Mouse (Mus musculus): ENCODE data around the gene Ifnlr1.

DNA sequence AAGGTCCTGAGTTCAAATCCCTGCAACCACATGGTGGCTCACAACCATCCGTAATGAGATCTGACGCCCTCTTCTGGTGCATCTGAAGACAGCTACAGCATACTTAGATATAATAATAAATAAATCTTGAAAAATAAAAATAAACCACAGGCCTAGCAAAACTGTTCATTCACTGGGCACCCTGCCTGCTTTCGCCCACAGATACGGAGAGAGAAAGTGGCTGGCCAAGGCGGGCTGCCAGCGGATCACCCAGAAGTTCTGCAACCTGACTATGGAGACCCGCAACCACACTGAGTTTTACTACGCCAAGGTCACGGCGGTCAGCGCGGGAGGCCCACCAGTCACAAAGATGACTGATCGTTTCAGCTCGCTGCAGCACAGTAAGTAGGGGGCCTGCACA lies 47.8 kb downstream of the Ifnlr1 start:
- TF ChIP-seq CTCF (conservative IDR thresholded peaks at IDR 0.05; ENCODE audit: low read length) (no peak), POU5F1 (IDR thresholded peaks at IDR 0.05; ENCODE audit: borderline replicate concordance, low read length) (no peak), NANOG (IDR thresholded peaks at IDR 0.05; ENCODE audit: borderline replicate concordance, low read length) (no peak)

Data from E14TG2a.4 (cell line).